Mouse (Mus musculus) embryonic facial prominence, embryonic 13.5 days (tissue): Measurements from ENCODE around the gene Disp1. TPM values are rescaled to one million over a fixed set of nuclear protein-coding genes. Genes with fewer than 3 reads are reported as not detected.

Experiments
- ATAC-seq: fragments of 200-750 bp; cut with Nextera tagmentation; 2 replicates; pipeline ENCODE4 v1.8.0; 2017; ENCODE audit warnings: low read depth; ENCODE audit not compliant: insufficient number of reproducible peaks, insufficient read depth, low FRiP score, low TSS enrichment
- H3K27ac ChIP-seq: fragments of 300-500 bp; sonication (generic); 2 replicates; pipeline ENCODE4 v1.5.1; 2015; ENCODE audit warnings: moderate library complexity, mild to moderate bottlenecking, inconsistent platforms
- H3K27me3 ChIP-seq: fragments of 300-500 bp; sonication (generic); 2 replicates; pipeline ENCODE4 v1.6.1; 2015; ENCODE audit warnings: mild to moderate bottlenecking, inconsistent platforms
- H3K36me3 ChIP-seq: fragments of 300-500 bp; sonication (generic); 2 replicates; pipeline ENCODE4 v1.6.1; 2015; ENCODE audit warnings: mild to moderate bottlenecking, inconsistent platforms
- H3K4me1 ChIP-seq: fragments of 300-500 bp; sonication (generic); 2 replicates; pipeline ENCODE4 v1.6.1; 2015; ENCODE audit warnings: inconsistent platforms
- H3K4me2 ChIP-seq: fragments of 300-500 bp; sonication (generic); 2 replicates; pipeline ENCODE4 v1.6.1; 2015; ENCODE audit warnings: moderate library complexity, mild to moderate bottlenecking, inconsistent platforms
- H3K4me3 ChIP-seq: fragments of 300-500 bp; sonication (generic); 2 replicates; pipeline ENCODE4 v1.5.1; 2015; ENCODE audit warnings: mild to moderate bottlenecking, inconsistent platforms
- H3K9ac ChIP-seq: fragments of 300-500 bp; sonication (generic); 2 replicates; pipeline ENCODE4 v1.6.1; 2015; ENCODE audit warnings: mild to moderate bottlenecking, inconsistent platforms
- H3K9me3 ChIP-seq: fragments of 300-500 bp; sonication (generic); 2 replicates; pipeline ENCODE4 v1.6.1; 2016; ENCODE audit warnings: inconsistent platforms
- WGBS: fragments of 180-500 bp; shearing (Covaris S2); methylation state at CpG from one replicate; pipeline ENCODE4 v1.1.7; 2015; ENCODE audit warnings: mixed read lengths; 5-methylcytosine and 5-hydroxymethylcytosine counted together
- polyA plus RNA-seq: library from polyadenylated mRNA; unstranded; fragments of >200 nt; fragmentation: Nextera tagmentation; extraction: Ambion mirVana; gene quantifications from 2 replicates; pipeline ENCODE4 v1.2.1, GENCODE M21; 2015

Disp1 gene
- polyA plus RNA-seq, 1 experiment from 2014 or later, result 17.2 TPM

DNA sequence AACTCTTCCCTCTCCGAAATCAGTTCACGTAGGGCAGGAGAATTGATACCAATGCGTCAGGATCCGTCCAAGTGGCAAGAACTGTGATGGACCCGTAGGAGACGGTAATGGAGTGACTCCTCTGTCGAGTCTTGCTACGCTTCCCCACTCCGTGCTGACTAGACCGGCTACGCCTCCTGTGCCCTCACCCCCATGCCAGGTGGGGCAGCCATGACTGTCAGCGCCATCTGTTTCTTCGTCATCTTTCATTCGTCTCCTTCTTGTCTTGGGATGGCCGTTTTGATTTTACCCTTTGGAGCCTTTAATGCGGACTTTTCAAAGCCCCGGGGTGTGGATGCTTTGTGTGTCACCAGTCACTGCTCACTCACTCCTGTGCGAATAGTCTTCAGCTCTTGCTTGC, 26.6 kb downstream of the Disp1 start:
- Histone ChIP-seq H3K4me1 (peaks cover 68% of the 10 kb centered on the region), H3K4me2 (peak overlapping the region; percentile 19)
- WGBS, result 63% methylated on average over 18 of the region's 18 CpGs

DNA sequence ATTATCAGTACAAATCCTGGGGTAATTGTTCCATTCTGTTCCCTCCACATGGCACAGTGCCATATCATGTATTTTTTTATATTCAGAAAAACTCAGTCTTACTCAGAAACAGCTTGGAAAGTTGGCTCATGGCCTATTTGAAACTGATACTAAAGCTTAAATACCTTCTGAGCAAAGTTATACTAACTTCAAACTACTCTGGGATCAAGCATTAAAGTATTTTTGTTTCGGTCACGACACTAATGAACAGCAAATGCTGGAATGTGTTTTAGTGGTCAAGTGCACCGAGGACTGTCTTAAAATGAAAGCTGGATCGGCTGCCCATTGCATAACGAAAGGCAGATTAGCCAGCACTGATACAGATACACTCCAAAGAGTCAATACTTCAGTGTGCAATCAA, 27.2 kb downstream of the Disp1 start:
- Histone ChIP-seq H3K4me1 (peaks cover 74% of the 10 kb centered on the region), H3K9ac (no peak overlapping the region), H3K27ac (no peak overlapping the region; the same call in 1 of the 2 replicates), H3K4me2 (no peak overlapping the region), H3K9me3 (no peaks in the 10 kb centered on the region), H3K27me3 (no peaks in the 10 kb centered on the region), H3K4me3 (no peak overlapping the region), H3K36me3 (no peaks in the 10 kb centered on the region)
- no peak for ATAC-seq
- WGBS, result 18% methylated on average over 5 of the region's 5 CpGs

More for the DNA sequence above, 26.6 kb downstream of the Disp1 start:
- Histone ChIP-seq H3K9ac (peak overlapping the region; percentile 4; the same call in 1 of the 2 replicates), H3K9me3 (no peaks in the 10 kb centered on the region), H3K36me3 (no peaks in the 10 kb centered on the region), H3K4me3 (no peak overlapping the region), H3K27ac (peak overlapping the region; percentile 63), H3K27me3 (no peaks in the 10 kb centered on the region)
- ATAC-seq, result no peak

DNA sequence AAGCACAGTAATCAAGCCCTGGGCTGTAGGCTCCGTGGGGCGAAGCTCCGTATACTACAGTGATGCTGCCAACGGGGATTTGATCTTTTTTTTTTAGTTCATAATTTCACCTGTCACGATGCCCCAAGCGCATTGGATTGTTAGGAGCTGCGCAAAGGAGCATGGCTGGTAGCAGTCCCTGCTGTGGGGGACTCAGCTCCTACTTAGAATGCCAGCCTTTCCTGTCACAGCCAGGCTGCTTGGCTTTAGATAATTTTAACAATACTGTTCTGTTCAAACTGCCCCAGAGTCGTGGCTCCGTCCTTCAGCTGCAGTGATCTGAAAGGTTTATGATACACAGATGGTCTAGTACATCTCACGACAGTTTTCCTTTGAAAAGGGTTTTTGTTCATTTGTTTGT, 29.9 kb downstream of the Disp1 start:
- H3K27ac ChIP-seq, result peak overlapping the region; percentile 19; the same call in 1 of the 2 replicates

DNA sequence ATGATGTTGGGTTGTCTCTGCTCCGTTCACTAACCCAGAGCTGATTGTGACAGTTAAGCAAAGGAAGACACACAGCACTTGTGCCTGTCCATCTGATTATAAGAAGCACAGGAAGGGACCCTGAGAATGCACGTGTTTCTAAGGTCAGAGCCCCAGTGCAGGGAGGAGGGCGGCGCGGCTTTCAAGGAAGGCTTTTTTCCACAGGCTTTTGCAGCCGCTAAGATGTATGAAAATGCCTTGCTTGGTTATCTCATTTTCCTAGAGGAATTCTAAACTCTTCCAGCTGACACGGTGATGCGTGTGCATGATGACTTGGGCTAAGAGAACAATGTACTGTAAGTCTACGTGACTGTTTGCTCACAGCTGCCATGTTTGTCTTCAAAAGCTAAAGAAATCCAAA, 30.9 kb downstream of the Disp1 start:
- H3K4me3 ChIP-seq, result no peak overlapping the region
- no peaks in the 10 kb centered on the region for H3K27me3 ChIP-seq
- ATAC-seq, result no peak
- no peaks in the 10 kb centered on the region for H3K9me3 ChIP-seq
- H3K4me2 ChIP-seq, result peak overlapping the region; percentile 20
- peaks cover 78% of the 10 kb centered on the region for H3K4me1 ChIP-seq
- peak overlapping the region; percentile 74 for H3K27ac ChIP-seq
- H3K9ac ChIP-seq, result no peak overlapping the region
- H3K36me3 ChIP-seq, result no peaks in the 10 kb centered on the region
- 18% methylated on average over 9 of the region's 9 CpGs for WGBS

More for the DNA sequence above, 29.9 kb downstream of the Disp1 start:
- Histone ChIP-seq H3K4me3 (no peak overlapping the region), H3K27me3 (no peaks in the 10 kb centered on the region), H3K36me3 (no peaks in the 10 kb centered on the region), H3K9me3 (no peaks in the 10 kb centered on the region), H3K4me2 (peak overlapping the region; percentile 21; the same call in 1 of the 2 replicates), H3K9ac (no peak overlapping the region), H3K4me1 (peaks cover 86% of the 10 kb centered on the region)
- no peak for ATAC-seq
- WGBS, result 26% methylated on average over 10 of the region's 10 CpGs

DNA sequence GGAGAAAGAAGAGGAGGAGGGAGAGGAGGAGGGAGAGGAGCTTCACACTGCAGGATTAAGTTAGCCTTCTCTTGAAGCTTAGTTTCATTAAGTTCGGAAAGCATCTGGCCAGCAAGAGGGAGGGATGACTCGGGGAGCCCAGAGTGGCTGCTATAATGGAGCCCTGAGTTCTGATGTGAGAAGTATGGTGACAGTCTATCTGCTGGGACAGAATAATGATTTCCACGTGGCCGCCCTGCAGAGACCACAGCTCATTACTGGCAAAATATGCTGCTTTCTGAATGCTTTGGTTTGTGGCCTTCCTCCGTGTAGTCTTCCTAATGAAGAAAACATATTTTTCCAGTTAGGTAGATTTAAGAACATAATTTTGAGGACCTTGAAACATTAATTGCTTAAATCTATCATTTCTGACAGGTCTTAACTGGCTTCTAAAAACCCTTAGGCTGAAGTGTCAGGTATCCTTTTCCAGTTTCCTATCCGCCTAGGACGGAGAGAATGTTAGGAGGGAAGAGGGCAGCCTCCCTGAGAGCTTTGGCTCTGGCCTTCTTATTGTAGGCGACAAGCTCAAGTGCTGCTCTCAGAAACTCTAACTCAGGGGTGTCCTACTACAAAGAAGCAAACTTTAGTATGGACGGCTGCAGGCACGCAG, 32.2 kb downstream of the Disp1 start:
- peak overlapping the region; percentile 74 for H3K27ac ChIP-seq
- H3K4me2 ChIP-seq, result peak overlapping the region; percentile 20

DNA sequence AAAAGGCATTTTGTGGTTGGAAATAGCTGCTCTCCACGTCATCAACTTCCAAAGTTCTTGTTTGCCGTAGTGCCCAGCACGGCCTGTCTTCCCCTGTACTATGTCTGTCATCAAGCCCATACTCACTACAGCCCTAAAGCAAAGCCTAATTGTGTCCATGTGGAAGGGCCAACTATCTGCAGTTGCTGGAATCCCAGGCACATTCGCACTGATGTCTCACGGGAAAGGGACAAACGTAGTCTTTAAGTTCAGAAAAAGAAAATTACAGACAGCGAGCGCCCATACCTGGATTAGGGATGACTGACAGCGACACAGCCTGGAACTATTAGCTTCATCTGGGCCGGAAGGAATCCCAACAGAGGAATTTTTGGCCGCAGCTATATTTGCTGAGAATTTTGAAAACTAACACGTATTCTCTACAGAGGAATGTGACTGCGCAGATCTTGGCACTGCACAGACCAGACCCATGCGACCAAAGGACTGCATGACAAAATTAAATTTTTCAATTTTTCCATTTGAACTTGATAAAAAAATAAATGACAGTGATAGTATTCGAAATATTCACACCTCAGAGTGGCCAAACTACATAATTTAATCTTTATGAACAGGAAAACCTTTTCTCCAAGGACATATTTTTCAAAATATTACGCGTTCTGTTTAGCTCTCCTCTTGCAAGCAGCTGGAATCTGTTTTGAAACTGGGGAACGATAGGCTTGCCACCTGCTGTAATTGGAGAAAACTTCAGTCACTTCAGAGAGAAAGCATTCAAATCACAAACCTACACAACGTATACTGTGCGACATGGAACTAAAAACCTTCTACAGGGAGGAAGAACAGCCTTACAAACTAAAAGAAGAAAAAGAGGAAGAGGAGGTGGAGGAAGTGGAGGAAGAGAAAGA, 33.0 kb downstream of the Disp1 start:
- Histone ChIP-seq H3K36me3 (no peaks in the 10 kb centered on the region), H3K9ac (no peak overlapping the region), H3K27me3 (no peaks in the 10 kb centered on the region), H3K27ac (peak overlapping the region; percentile 74), H3K9me3 (no peaks in the 10 kb centered on the region), H3K4me3 (no peak overlapping the region), H3K4me1 (peaks cover 68% of the 10 kb centered on the region), H3K4me2 (peak overlapping the region; percentile 31)
- WGBS, result 21% methylated on average over 20 of the region's 20 CpGs
- ATAC-seq, result no peak

More for the DNA sequence above, 32.2 kb downstream of the Disp1 start:
- ATAC-seq, result no peak
- no peak overlapping the region for H3K4me3 ChIP-seq
- 6% methylated on average over 10 of the region's 10 CpGs for WGBS
- no peaks in the 10 kb centered on the region for H3K27me3 ChIP-seq
- peaks cover 70% of the 10 kb centered on the region for H3K4me1 ChIP-seq
- no peaks in the 10 kb centered on the region for H3K36me3 ChIP-seq
- no peaks in the 10 kb centered on the region for H3K9me3 ChIP-seq
- H3K9ac ChIP-seq, result 0 out of 2 replicates have a peak overlapping the region, but pooled peaks have one; percentile 6

DNA sequence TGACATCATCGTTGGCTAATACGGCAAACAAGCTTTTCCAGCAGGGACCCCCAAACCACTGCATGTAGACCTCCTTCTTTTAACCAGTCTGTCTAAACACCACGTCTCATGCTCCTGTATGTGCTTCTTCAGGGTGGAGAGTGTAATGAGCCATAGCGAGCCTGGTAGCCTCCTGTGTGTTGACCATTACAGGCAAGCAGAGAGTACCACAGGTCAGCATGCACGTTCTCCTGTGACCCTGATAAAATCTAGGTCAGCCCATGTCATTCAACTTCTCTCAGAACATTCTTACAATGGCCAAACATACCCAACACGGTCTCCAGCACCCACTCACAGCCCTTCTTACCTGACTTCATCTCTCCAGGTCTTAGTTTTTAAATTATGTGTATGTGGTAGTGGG, 35.8 kb downstream of the Disp1 start:
- Histone ChIP-seq H3K4me1 (peaks cover 52% of the 10 kb centered on the region), H3K4me3 (no peak overlapping the region), H3K27ac (no peak overlapping the region), H3K36me3 (no peaks in the 10 kb centered on the region), H3K9ac (no peak overlapping the region), H3K27me3 (no peaks in the 10 kb centered on the region), H3K4me2 (no peak overlapping the region), H3K9me3 (no peaks in the 10 kb centered on the region)
- WGBS, result 79% methylated on average over 6 of the region's 6 CpGs
- no peak for ATAC-seq

DNA sequence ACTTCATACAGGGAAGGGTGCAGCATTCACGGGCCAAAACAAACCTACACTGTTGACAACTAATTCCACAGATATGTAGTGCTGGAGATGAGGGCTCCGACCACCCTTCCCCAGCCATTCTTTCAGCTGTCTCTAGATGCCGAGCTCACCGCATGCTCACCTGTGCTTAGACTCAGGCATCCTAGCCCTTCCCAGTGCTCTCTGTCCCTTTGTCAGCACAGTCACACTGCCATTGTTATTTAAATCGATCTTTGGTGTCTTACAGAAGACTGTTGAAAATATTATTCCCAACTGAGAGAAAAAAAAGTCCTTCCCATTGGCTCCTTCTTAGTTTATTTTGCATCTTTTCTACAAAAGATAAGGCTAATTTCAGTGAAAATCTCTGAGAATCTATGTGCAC, 36.6 kb downstream of the Disp1 start:
- ATAC-seq, result no peak
- Histone ChIP-seq H3K27me3 (no peaks in the 10 kb centered on the region), H3K9ac (no peak overlapping the region), H3K4me1 (peaks cover 44% of the 10 kb centered on the region), H3K4me3 (no peak overlapping the region), H3K4me2 (no peak overlapping the region), H3K9me3 (no peaks in the 10 kb centered on the region), H3K36me3 (no peaks in the 10 kb centered on the region), H3K27ac (no peak overlapping the region)
- 81% methylated on average over 5 of the region's 5 CpGs for WGBS

DNA sequence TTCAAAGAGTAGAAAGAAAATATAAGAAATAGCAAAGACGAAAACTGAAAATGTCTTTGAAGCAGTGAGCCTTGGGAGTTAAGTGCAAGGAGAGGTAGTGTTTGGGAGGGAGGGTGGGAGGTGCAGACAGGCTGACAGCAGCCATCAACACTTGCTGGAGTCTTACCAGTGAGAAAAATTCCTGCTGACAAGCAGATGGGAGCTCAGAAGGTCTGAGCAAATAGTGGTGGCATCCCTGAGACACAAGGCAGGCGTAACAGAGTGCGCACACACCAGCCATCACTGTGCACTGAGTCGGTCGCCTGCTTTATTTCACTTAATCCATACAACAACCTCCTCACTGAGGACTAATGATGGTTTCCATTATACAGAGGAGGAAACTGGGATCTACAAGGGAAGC, 37.8 kb downstream of the Disp1 start:
- no peaks in the 10 kb centered on the region for H3K9me3 ChIP-seq
- peaks cover 32% of the 10 kb centered on the region for H3K4me1 ChIP-seq
- no peak overlapping the region for H3K4me2 ChIP-seq
- H3K27ac ChIP-seq, result no peak overlapping the region
- 57% methylated on average over 5 of the region's 5 CpGs for WGBS
- ATAC-seq, result no peak
- H3K27me3 ChIP-seq, result no peaks in the 10 kb centered on the region
- no peaks in the 10 kb centered on the region for H3K36me3 ChIP-seq
- no peak overlapping the region for H3K9ac ChIP-seq
- H3K4me3 ChIP-seq, result no peak overlapping the region

DNA sequence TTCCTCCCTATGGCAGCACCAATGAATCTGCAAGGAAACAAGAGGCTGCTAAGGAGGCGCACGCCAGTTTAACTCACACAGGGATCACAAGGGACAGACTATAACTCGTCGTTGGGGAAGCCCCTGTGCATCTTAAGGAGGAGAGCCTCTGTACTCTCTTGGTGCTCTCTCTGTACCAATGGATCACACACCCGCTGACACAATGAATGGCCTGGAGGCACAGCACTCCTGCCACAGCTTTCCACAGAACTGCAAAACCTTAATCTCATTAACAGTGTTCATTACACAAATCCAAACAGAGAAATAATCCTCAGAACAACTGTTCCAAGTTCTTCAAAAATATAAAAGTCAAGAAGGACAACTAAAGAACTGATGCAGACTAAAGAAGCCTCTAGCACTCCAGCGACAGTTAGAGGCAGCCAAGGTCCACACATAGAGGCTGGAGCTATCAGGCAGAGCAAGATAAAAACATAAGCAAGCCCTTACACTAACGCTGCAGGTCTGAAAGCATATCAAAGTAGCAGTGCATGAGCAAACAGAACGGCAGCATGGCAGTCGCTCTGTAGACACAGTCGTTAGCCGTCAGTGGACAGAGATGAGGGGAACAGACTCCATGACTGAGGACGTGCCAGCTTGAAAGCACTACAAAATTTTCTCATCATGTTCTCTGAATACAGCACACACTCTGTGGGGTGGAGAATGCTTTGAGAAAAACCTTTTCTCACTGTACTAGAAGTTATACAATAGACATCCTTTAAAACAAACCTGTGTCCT, 38.5 kb downstream of the Disp1 start:
- H3K9ac ChIP-seq, result no peak overlapping the region
- H3K4me1 ChIP-seq, result peaks cover 26% of the 10 kb centered on the region
- no peak overlapping the region for H3K4me2 ChIP-seq
- no peaks in the 10 kb centered on the region for H3K36me3 ChIP-seq
- ATAC-seq, result no peak
- H3K4me3 ChIP-seq, result no peak overlapping the region
- no peaks in the 10 kb centered on the region for H3K27me3 ChIP-seq
- peak overlapping the region; percentile 60 for H3K27ac ChIP-seq
- WGBS, result 39% methylated on average over 12 of the region's 12 CpGs
- no peaks in the 10 kb centered on the region for H3K9me3 ChIP-seq

DNA sequence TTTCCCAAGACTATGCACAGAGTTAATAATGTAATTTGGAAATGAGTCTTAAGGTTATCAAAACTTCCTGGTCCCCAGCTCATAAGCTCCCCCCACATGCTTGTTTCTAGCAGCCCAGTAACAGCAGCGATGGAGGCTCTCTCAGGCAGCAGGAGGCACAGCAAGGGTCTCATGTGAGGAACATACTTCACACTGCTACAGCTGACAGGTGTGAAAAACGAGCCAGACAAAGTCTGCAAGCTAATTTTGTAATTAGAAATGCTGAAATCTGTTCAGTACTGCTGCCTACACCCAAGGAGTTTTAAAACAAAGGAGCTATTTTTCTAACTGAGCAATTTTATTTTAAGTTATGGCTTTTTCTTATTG, 40.3 kb downstream of the Disp1 start:
- peaks cover 22% of the 10 kb centered on the region for H3K4me1 ChIP-seq
- ATAC-seq, result no peak
- no peaks in the 10 kb centered on the region for H3K9me3 ChIP-seq
- H3K27ac ChIP-seq, result no peak overlapping the region
- H3K36me3 ChIP-seq, result no peaks in the 10 kb centered on the region
- H3K27me3 ChIP-seq, result no peaks in the 10 kb centered on the region
- no peak overlapping the region for H3K4me2 ChIP-seq
- no peak overlapping the region for H3K9ac ChIP-seq
- 39% methylated on average over 2 of the region's 2 CpGs for WGBS
- H3K4me3 ChIP-seq, result no peak overlapping the region
